Mouse (Mus musculus): ENCODE measurements around the gene Pcx. TPM values are rescaled to one million over a fixed set of nuclear protein-coding genes. Genes with fewer than 3 reads are reported as not detected.

Gene Pcx
- total and polyA plus RNA-seq, 2 experiments from 2014 or later, result 50.5 to 84.0 TPM

DNA sequence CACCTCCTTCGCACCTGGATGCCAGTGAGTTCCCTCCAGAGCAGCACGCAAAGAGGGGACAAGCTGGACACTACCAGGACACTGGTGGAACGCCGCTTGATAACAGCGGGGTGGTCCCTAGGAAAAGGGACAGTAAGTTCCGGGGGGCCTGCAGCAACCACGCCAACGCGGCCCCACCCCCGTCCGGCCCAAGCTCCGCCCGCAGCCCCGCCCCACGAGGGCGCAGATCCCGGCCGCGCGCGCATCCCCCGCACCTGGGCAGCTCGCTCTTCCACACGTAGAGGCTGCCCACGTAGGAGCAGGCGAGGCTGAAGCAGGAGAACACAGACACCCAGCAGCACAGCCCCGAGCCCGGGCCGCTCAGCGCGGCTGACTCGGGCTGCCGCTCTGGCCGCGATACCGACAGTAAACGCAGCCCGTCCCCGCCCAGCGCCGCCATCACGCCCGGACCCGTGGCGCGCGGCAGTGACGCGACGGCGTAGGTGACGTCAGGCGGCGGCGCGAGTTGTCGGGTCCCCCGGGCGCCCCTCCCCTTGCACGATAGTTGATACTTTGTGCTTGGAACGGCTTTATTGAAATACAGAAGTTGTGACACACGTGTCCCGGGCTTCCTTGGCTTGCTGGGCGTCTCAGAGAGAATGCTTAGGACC, 115.0 kb downstream of the Pcx start, which contains the start of gene Rce1:
TSS of gene Rce1 (minus strand) at position 463 of the 650 bp plus-strand sequence.
- DNase-seq (ENCODE audit: low spot score) (peak; percentile 96), ATAC-seq (peak; percentile 92)
- Histone ChIP-seq H3K9ac (replicated peaks; ENCODE audit: low read length) (peak within 1 kb of the TSS; percentile 81), H3K27me3 (ENCODE audit: insufficient read depth, low read length) (no peaks in the 10 kb centered on the region), H3K4me3 (ENCODE audit: low read length) (peak within 1 kb of the TSS; percentile 85), H3K9me3 (ENCODE audit: low read length) (no peaks in the 10 kb centered on the region), H3K27ac (peak within 1 kb of the TSS; percentile 95), H3K4me2 (ENCODE audit: low read depth, low read length) (peak within 1 kb of the TSS; percentile 94), H3K4me1 (ENCODE audit: insufficient read depth, low read length) (peaks cover 10% of the 10 kb centered on the region; the same call in 1 of the 2 replicates), H3K36me3 (ENCODE audit: insufficient read depth, low read length) (peaks cover 25% of the 10 kb centered on the region)
- WGBS, result under 1% methylated on average over 64 of the region's 64 CpGs
- no peak for TF ChIP-seq CTCF (IDR thresholded peaks at IDR 0.05; ENCODE audit: low read depth)

DNA sequence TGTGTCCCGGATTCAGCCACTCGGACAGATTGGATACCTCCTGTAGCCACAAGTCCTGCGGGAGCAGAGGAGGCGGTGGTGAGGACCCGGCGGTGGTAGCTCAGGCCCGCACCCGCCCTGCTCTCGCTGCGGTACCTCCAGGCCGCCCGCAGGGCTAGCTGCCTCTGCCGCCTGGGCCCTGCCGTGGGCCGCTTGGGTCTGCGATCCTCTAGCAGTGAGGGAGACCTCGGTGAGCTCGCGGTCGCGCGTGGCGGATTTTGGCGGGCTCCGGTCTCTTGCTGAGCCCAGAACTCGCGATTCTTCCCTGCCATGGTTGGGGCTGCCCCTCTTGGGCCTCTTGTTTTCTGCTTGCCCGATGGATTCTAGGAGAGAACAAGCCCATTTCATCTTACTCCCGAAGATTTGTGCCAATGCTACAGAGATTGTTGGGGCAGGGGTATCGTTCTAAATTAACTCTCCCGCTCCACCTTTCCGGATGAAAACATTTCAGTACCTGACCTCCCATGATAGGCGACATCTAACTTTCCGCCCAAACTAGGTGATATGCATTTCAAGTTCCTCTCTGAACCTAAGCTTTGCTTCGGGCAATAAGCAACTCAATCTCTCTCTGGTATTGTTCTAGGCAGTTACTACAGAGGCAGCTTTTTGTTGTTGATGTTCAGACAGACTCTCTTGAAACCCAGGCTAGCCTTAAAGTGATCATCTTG, 115.7 kb downstream of the Pcx start:
- DNase-seq (ENCODE audit: low spot score), result no peak
- Histone ChIP-seq H3K9ac (replicated peaks; ENCODE audit: low read length) (peak overlapping the region; percentile 81), H3K27ac (peak overlapping the region; percentile 95), H3K27me3 (ENCODE audit: insufficient read depth, low read length) (no peaks in the 10 kb centered on the region), H3K4me1 (ENCODE audit: insufficient read depth, low read length) (peaks cover 10% of the 10 kb centered on the region; the same call in 1 of the 2 replicates), H3K36me3 (ENCODE audit: insufficient read depth, low read length) (peaks cover 25% of the 10 kb centered on the region), H3K9me3 (ENCODE audit: low read length) (no peaks in the 10 kb centered on the region), H3K4me2 (ENCODE audit: low read depth, low read length) (peak overlapping the region; percentile 94), H3K4me3 (ENCODE audit: low read length) (peak overlapping the region; percentile 85)
- 1% methylated on average over 35 of the region's 35 CpGs for WGBS
- no peak for TF ChIP-seq CTCF (IDR thresholded peaks at IDR 0.05; ENCODE audit: low read depth)
- ATAC-seq, result peak; percentile 60

DNA sequence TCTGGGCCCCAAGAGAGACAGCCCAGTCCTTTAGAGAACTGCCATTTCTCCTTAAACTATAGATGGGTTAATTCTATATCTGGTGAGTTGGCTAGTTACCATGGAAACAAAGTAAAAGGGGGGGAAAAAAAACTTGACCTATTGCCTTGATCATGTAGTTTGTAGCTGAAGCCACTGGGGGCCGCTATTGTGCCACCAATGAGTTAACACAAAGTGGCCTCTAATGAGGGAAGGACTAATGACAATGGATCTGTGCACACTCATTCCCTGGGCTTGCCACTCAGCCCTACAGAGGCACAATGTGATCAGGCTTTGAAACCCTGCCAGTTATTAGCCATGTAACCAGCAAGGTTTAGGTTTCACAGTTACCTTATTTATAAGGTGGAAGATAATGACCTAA, 118.5 kb downstream of the Pcx start:
- peak; percentile 52; the same call in 1 of the 2 replicates for ATAC-seq
- H3K4me3 ChIP-seq (ENCODE audit: low read length), result no peak overlapping the region

DNA sequence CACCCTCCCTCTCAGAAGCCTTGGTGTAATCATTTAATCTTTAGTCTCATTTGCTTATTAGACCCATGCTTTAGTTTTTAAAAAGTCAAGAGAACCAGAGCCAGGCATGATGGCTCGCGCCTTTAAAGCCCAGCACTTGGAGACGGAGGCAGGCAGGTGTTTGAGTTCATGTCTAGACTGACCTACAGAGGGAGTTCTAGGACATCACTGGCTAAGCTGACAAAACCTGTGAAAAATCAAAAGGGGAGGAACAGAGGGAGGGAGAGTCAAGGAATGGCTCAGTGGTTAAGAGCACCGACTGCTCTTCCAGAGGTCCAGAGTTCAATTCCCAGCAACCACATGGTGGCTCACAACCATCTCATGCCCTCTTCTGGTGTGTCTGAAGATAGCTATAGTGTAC, 125.7 kb downstream of the Pcx start:
- no peak overlapping the region for H3K4me3 ChIP-seq (ENCODE audit: low read length)
- 71% methylated on average over 4 of the region's 4 CpGs for WGBS

More for the DNA sequence above, 118.5 kb downstream of the Pcx start:
- DNase-seq (ENCODE audit: low spot score), result peak; percentile 90
- H3K27ac ChIP-seq, result peak overlapping the region; percentile 23; the same call in 1 of the 2 replicates
- no peak overlapping the region for H3K4me2 ChIP-seq (ENCODE audit: low read depth, low read length)
- H3K4me1 ChIP-seq (ENCODE audit: insufficient read depth, low read length), result peaks cover 10% of the 10 kb centered on the region; the same call in 1 of the 2 replicates
- no peaks in the 10 kb centered on the region for H3K27me3 ChIP-seq (ENCODE audit: insufficient read depth, low read length)
- WGBS, result 0% methylated on average over 1 of the region's 1 CpGs
- H3K9me3 ChIP-seq (ENCODE audit: low read length), result no peaks in the 10 kb centered on the region
- TF ChIP-seq CTCF (IDR thresholded peaks at IDR 0.05; ENCODE audit: low read depth), result peak; percentile 93
- no peak overlapping the region for H3K9ac ChIP-seq (replicated peaks; ENCODE audit: low read length)
- H3K36me3 ChIP-seq (ENCODE audit: insufficient read depth, low read length), result 0 out of 2 replicates have a peak, but pooled peaks cover 2% of the 10 kb centered on the region

DNA sequence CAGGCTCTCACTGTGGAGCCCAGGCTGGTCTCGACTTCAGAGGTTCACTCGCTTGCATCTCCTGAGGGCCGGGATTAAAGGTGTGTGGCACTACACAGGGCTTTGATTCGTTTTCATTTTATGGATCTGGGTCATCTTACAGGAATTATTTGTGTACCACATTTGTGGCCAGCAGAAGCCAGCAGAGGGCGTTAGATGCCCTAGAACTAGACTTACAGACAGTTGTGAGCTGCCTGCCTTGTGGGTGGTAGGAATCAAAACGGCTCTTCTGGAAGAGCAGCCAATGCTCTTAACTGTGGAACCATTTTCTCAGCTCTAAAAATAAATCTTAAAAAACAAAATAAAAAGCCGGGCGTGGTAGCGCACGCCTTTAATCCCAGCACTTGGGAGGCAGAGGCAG, 134.0 kb downstream of the Pcx start:
- H3K9me3 ChIP-seq (ENCODE audit: low read length), result no peaks in the 10 kb centered on the region
- no peak overlapping the region for H3K4me2 ChIP-seq (ENCODE audit: low read depth, low read length)
- no peaks in the 10 kb centered on the region for H3K36me3 ChIP-seq (ENCODE audit: insufficient read depth, low read length)
- ATAC-seq (no peak), DNase-seq (ENCODE audit: low spot score) (peak; percentile 78)
- no peak overlapping the region for H3K4me3 ChIP-seq (ENCODE audit: low read length)
- TF ChIP-seq CTCF (IDR thresholded peaks at IDR 0.05; ENCODE audit: low read depth), result peak; percentile 69
- H3K27me3 ChIP-seq (ENCODE audit: insufficient read depth, low read length), result no peaks in the 10 kb centered on the region
- no peak overlapping the region for H3K9ac ChIP-seq (replicated peaks; ENCODE audit: low read length)
- WGBS, result 44% methylated on average over 10 of the region's 10 CpGs
- no peak overlapping the region for H3K27ac ChIP-seq
- no peaks in the 10 kb centered on the region for H3K4me1 ChIP-seq (ENCODE audit: insufficient read depth, low read length)

More for the DNA sequence above, 125.7 kb downstream of the Pcx start:
- H3K9me3 ChIP-seq (ENCODE audit: low read length), result no peaks in the 10 kb centered on the region
- DNase-seq (ENCODE audit: low spot score), result no peak
- H3K4me1 ChIP-seq (ENCODE audit: insufficient read depth, low read length), result no peaks in the 10 kb centered on the region
- no peak overlapping the region for H3K27ac ChIP-seq
- H3K4me2 ChIP-seq (ENCODE audit: low read depth, low read length), result no peak overlapping the region
- no peak for ATAC-seq
- no peaks in the 10 kb centered on the region for H3K27me3 ChIP-seq (ENCODE audit: insufficient read depth, low read length)
- H3K36me3 ChIP-seq (ENCODE audit: insufficient read depth, low read length), result no peaks in the 10 kb centered on the region
- peak; percentile 15; the same call in 1 of the 2 replicates for TF ChIP-seq CTCF (IDR thresholded peaks at IDR 0.05; ENCODE audit: low read depth)
- no peak overlapping the region for H3K9ac ChIP-seq (replicated peaks; ENCODE audit: low read length)

DNA sequence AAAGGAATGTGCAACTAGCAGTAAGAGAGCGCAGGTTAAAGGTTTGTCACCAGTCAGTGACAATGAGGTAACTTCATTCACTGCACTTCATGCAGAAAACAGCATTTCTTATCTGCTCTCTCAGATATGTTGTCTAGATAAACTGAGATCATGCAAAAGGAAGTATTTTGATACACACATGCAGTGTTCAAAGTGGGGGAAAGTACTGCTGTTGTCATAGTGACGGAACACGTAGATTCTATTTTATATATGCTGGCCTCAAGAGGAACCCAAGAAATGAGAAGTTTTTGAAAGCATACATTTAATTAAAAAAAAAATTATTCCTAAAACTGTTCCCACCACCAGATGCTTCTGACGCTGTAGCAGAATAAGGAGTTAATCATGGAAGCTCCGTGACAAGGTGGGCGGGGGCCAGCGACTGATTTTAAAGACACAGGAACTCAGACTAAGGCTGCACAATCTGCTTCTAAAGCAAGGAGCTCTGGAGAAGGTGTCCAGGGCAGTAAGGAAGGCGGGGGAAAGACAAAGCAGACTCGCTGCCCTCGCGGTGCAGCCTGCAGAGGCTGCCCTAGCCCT, 136.7 kb downstream of the Pcx start:
- TF ChIP-seq CTCF (IDR thresholded peaks at IDR 0.05; ENCODE audit: low read depth), result no peak
- Histone ChIP-seq H3K9me3 (ENCODE audit: low read length) (no peaks in the 10 kb centered on the region), H3K4me1 (ENCODE audit: insufficient read depth, low read length) (no peaks in the 10 kb centered on the region), H3K27me3 (ENCODE audit: insufficient read depth, low read length) (no peaks in the 10 kb centered on the region), H3K9ac (replicated peaks; ENCODE audit: low read length) (no peak overlapping the region), H3K4me3 (ENCODE audit: low read length) (no peak overlapping the region), H3K4me2 (ENCODE audit: low read depth, low read length) (no peak overlapping the region), H3K36me3 (ENCODE audit: insufficient read depth, low read length) (no peaks in the 10 kb centered on the region), H3K27ac (no peak overlapping the region)
- DNase-seq (ENCODE audit: low spot score) (no peak), ATAC-seq (no peak)
- 61% methylated on average over 11 of the region's 11 CpGs for WGBS
